Mouse (Mus musculus) hindbrain, embryonic 11.5 days (tissue): Measurements from ENCODE around the gene Emg1. TPM values are rescaled to one million over a fixed set of nuclear protein-coding genes. Genes with fewer than 3 reads are reported as not detected.
"Not testable (repeated sequence)": the region's sequence is repeated elsewhere in the genome, so short reads cannot be mapped to it uniquely, and the experiment has no call there.

Experiments
- ATAC-seq: fragments of 200-750 bp; cut with Nextera tagmentation; 2 replicates; pipeline ENCODE4 v1.8.0; 2017; ENCODE audit warnings: mild to moderate bottlenecking, moderate TSS enrichment, moderate library complexity; ENCODE audit not compliant: low FRiP score
- DNase-seq: peaks from one replicate; pipeline ENCODE4 v3.0.0-alpha.2; 2015; ENCODE audit warnings: low spot score
- H3K27ac ChIP-seq: fragments of 300-500 bp; sonication (generic); 2 replicates; pipeline ENCODE4 v1.5.1; 2014; ENCODE audit warnings: mild to moderate bottlenecking, low read depth, low read length
- H3K27me3 ChIP-seq: fragments of 300-500 bp; sonication (generic); 2 replicates; pipeline ENCODE4 v1.6.1; 2014; ENCODE audit warnings: mild to moderate bottlenecking, low read length, moderate library complexity, mixed read lengths; ENCODE audit not compliant: control insufficient read depth, insufficient read depth
- H3K36me3 ChIP-seq: fragments of 300-500 bp; sonication (generic); 2 replicates; pipeline ENCODE4 v1.6.1; 2014; ENCODE audit warnings: mild to moderate bottlenecking, low read length, moderate library complexity, mixed read lengths; ENCODE audit not compliant: control insufficient read depth, insufficient read depth
- H3K4me1 ChIP-seq: fragments of 300-500 bp; sonication (generic); replicated peaks from 2 replicates; pipeline ENCODE4 v1.6.1; 2014; ENCODE audit warnings: low read length, mixed read lengths; ENCODE audit not compliant: control insufficient read depth, insufficient read depth
- H3K4me2 ChIP-seq: fragments of 300-500 bp; sonication (generic); replicated peaks from 2 replicates; pipeline ENCODE4 v1.6.1; 2014; ENCODE audit warnings: mild to moderate bottlenecking, low read depth, low read length
- H3K4me3 ChIP-seq: fragments of 300-500 bp; sonication (generic); 2 replicates; pipeline ENCODE4 v1.5.1; 2014; ENCODE audit warnings: low read depth, low read length
- H3K9ac ChIP-seq: fragments of 300-500 bp; sonication (generic); 2 replicates; pipeline ENCODE4 v1.6.1; 2014; ENCODE audit warnings: low read depth, low read length
- H3K9me3 ChIP-seq: fragments of 300-500 bp; sonication (generic); 2 replicates; pipeline ENCODE4 v1.6.1; 2016; ENCODE audit warnings: low read length; ENCODE audit not compliant: control insufficient read depth
- WGBS: fragments of 180-500 bp; shearing (Covaris S2); extraction: QIAGEN DNeasy Blood & Tissue Kit; methylation state at CpG from one replicate; pipeline ENCODE4 v1.1.7; 2014; 5-methylcytosine and 5-hydroxymethylcytosine counted together
- polyA plus RNA-seq: library from polyadenylated mRNA; unstranded; fragments of >200 nt; fragmentation: Nextera tagmentation; extraction: Ambion mirVana; gene quantifications from 2 replicates; pipeline ENCODE4 v1.2.1, GENCODE M21; 2014

The Emg1 gene
- polyA plus RNA-seq, 1 experiment from 2014 or later: 196 TPM

DNA sequence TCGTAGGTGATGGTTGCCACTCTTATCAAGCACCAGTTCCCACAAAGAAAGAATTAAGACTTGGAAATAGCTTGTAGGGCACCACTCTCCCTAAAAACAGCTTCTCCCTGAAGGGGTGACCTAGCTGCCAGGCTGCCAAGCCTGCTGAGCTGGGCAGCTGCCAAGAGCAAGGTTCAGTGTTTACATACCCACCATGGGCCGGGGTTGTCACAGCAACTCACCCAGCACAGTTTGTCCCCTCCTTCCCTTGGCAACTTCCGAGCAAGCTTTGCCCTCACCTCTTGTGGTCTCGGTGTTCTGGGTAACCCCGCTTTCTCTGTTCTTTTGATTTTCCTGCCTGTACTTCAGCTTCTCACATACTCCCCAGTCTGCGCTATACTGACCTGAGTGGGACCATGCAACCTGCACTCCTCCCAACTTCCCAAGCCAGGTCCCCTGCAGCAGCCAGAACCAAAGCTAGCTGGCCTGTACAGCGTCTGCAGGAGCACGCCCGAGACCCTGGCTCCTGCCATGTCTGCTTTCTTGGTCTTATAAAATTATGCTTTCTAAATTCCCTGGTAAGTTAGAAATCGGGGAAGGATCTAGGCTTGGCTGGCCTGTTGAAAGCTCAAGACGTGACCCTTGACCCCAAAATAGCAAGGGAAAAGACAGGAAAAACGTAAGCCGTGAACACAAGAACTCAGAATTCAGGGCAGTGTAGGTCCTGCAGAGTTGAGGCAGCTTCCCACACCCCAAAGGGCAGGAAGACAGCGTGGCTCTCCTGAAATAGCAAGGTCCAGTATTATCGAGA lies 17.6 kb downstream of the Emg1 start:
- H3K9me3 ChIP-seq: no peaks in the 10 kb centered on the region
- H3K27ac ChIP-seq: no peak overlapping the region
- H3K36me3 ChIP-seq: no peaks in the 10 kb centered on the region
- no peaks in the 10 kb centered on the region for H3K27me3 ChIP-seq
- H3K4me1 ChIP-seq: no peaks in the 10 kb centered on the region
- H3K4me3 ChIP-seq: no peak overlapping the region
- 75% methylated on average over 15 of the region's 15 CpGs for WGBS
- H3K9ac ChIP-seq: no peak overlapping the region
- no peak for ATAC-seq
- no peak overlapping the region for H3K4me2 ChIP-seq
- no peak for DNase-seq

DNA sequence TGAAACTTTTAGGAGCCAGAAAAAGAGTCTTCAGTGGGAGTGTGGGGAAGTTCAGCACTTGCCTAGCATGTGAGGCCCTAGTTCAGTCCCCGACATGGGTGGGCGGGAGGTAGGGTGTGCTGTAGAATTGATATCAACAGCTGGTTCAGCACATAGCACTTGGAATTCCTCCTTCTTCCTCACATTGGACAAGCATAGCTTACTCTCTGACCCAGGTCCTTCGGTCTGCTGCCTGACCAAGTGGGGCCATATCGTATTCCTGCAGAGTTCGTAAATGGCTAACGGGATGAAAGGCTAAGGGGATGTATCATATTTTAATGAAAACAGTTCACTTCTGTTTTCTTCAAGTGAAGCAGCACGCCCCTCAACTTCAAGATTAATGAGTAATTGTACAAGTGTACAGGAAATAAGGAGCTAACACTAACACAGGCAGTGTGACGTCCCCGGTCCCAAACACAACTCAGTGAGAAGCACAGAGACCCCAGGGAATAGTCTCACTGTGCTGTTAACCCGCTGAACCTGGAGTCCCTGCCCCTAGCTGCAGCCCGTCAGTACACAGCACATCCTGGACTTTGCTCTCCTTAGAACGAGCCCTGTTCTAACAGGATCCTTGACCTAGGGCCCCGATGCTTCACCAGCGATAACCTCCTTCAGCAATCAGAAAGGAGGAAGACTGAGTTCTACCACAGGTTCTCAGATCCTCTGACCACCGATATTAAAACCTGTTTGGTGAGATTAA lies 18.6 kb downstream of the Emg1 start:
- ATAC-seq: no peak
- Histone ChIP-seq H3K27me3 (no peaks in the 10 kb centered on the region), H3K4me2 (no peak overlapping the region), H3K36me3 (no peaks in the 10 kb centered on the region), H3K27ac (no peak overlapping the region), H3K9ac (no peak overlapping the region), H3K9me3 (no peaks in the 10 kb centered on the region), H3K4me1 (no peaks in the 10 kb centered on the region), H3K4me3 (no peak overlapping the region)
- no peak for DNase-seq
- WGBS: 68% methylated on average over 15 of the region's 15 CpGs

DNA sequence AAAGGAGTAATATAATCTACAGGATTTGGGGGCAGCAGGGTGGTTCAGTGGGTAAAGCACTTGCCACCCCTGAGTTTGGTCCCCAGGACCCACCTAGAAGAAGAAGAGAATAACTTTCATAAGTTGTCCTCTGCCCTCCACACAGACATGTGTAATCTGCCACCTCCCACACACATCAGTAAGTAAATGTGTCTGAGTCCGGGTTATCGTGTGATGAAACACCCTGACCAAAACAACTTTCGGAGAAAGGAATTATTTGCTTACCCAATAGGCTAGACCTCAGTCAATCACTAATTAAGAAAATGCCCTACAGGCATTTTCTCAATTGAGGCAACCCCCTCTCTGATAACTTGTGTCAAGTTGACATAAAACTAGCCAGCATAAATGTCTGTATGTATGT lies 21.5 kb downstream of the Emg1 start:
- no peak overlapping the region for H3K4me3 ChIP-seq
- no peak overlapping the region for H3K9ac ChIP-seq
- no peak for DNase-seq
- no peaks in the 10 kb centered on the region for H3K36me3 ChIP-seq
- no peaks in the 10 kb centered on the region for H3K4me1 ChIP-seq
- H3K9me3 ChIP-seq: no peaks in the 10 kb centered on the region
- H3K27me3 ChIP-seq: no peaks in the 10 kb centered on the region
- no peak overlapping the region for H3K4me2 ChIP-seq
- no peak for ATAC-seq
- WGBS: 91% methylated on average over 3 of the region's 3 CpGs
- H3K27ac ChIP-seq: no peak overlapping the region

DNA sequence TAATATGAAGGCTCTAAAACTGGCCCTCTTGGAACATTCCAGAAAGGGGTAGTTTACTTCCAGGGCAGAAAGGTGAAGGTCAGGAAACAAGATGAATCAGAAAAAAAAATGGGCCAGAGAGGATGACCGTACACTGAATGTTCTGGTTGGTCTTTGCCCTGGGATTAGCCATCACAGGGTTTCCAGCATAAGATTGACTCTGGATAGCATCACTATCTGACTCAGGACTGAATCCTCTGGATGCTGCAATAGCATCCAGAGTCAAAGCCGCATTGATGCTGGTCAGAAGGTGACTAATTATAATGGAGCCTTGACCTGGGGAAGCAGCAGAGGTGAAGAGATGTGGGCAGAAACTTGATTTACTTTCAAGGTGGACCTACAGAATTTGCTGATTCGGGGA lies 23.0 kb downstream of the Emg1 start:
- Histone ChIP-seq H3K9ac (no peak overlapping the region), H3K9me3 (no peaks in the 10 kb centered on the region), H3K4me1 (no peaks in the 10 kb centered on the region), H3K27ac (no peak overlapping the region), H3K27me3 (no peaks in the 10 kb centered on the region), H3K4me3 (no peak overlapping the region), H3K36me3 (no peaks in the 10 kb centered on the region), H3K4me2 (no peak overlapping the region)
- 98% methylated on average over 3 of the region's 3 CpGs for WGBS
- no peak for ATAC-seq
- DNase-seq: no peak

DNA sequence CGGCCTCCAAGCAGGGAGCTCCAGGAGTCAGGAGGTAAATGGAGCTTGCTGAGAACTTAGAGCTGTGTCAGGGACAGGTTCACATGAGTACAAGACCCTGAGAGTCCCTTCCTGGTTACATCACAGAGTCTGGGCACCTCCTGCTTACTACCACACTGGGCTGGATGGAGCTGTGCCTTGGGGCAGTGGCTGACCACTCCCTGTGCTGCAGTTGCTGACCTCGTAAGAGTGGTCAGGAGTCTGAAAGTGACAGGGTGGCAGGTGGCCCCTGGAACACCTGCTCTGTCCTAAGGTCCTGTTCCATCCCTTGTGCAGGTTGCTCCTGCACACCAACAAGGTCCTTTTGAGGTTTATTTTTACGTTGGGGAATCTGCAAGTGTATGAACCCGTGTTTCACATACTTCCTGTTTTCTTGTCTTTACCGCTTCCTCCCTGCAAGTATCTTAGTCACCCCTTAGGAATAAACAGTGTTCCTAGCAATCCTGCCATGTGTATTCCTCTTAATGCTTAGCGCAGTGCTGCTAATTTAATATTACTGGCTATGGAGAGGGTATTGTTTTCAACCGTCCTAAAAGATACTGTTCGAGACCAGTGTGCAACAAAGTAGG lies 23.7 kb downstream of the Emg1 start:
- H3K4me2 ChIP-seq: no peak overlapping the region
- no peaks in the 10 kb centered on the region for H3K4me1 ChIP-seq
- DNase-seq: no peak
- H3K36me3 ChIP-seq: no peaks in the 10 kb centered on the region
- H3K9me3 ChIP-seq: no peaks in the 10 kb centered on the region
- H3K27ac ChIP-seq: no peak overlapping the region
- H3K27me3 ChIP-seq: no peaks in the 10 kb centered on the region
- WGBS: 89% methylated on average over 8 of the region's 8 CpGs
- H3K9ac ChIP-seq: no peak overlapping the region
- no peak overlapping the region for H3K4me3 ChIP-seq
- no peak for ATAC-seq

DNA sequence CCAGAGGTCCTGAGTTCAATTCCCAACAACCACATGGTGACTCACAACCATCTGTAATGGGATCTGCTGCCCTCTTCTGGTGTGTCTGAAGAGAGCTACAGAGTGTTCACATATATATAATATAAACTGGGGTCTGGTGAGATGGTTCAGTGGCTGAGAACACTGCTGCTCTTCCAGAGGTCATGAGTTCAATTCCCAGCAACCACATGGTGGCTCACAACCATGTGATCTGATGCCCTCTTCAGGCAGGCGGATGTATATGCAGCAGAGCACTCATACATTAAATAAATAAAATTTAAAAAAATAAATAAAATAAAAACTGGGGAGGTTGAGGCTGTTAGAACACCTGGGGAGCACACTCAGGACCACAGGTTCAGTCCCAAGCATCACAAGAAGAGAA lies 25.3 kb downstream of the Emg1 start:
- not testable (repeated sequence) for H3K27ac ChIP-seq, H3K9ac ChIP-seq, ATAC-seq, H3K36me3 ChIP-seq, H3K27me3 ChIP-seq, H3K4me2 ChIP-seq, H3K9me3 ChIP-seq, H3K4me1 ChIP-seq, DNase-seq, H3K4me3 ChIP-seq
- WGBS: 86% methylated on average over 1 of the region's 1 CpGs

DNA sequence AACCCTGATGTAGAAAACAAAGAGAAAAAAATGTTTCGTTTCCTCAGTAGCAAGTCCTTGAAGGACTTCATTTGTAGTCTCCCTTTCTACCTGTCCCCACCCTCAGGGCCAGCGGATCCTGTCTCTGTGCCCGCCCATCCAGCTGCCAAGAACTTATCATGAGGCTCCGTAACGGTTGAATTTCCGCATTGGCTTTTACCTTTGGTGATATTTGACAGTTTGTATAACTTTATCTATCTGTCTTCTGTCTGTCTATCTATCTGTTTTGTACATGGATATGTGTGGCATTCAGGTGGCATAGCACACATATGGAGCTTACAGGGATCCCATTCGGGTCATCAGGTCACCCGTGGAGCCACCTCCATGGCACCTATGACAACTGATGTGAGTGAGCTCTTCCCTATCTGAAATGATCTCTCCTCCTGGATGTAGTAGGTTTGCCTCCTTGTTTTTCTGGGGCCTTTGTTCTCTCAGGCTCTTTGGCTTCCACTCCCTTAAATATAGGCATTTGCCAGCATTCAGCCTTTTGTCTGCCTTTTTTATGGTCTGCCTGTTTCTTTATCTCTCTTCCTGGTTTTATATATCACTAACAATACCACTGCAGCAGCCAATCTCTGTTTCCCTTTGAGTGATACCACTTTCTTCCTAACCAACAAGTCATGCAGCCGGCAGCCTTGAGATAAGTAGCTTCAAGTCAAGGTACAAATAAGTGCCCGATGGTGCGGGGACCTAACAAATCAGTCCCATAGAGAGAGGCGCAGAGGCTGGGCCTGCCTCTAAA lies 26.2 kb downstream of the Emg1 start:
- H3K4me1 ChIP-seq: no peaks in the 10 kb centered on the region
- no peaks in the 10 kb centered on the region for H3K9me3 ChIP-seq
- WGBS: 83% methylated on average over 12 of the region's 12 CpGs
- H3K4me3 ChIP-seq: no peak overlapping the region
- no peak overlapping the region for H3K9ac ChIP-seq
- no peak overlapping the region for H3K27ac ChIP-seq
- no peaks in the 10 kb centered on the region for H3K36me3 ChIP-seq
- DNase-seq (no peak), ATAC-seq (no peak)
- H3K4me2 ChIP-seq: no peak overlapping the region
- H3K27me3 ChIP-seq: no peaks in the 10 kb centered on the region

DNA sequence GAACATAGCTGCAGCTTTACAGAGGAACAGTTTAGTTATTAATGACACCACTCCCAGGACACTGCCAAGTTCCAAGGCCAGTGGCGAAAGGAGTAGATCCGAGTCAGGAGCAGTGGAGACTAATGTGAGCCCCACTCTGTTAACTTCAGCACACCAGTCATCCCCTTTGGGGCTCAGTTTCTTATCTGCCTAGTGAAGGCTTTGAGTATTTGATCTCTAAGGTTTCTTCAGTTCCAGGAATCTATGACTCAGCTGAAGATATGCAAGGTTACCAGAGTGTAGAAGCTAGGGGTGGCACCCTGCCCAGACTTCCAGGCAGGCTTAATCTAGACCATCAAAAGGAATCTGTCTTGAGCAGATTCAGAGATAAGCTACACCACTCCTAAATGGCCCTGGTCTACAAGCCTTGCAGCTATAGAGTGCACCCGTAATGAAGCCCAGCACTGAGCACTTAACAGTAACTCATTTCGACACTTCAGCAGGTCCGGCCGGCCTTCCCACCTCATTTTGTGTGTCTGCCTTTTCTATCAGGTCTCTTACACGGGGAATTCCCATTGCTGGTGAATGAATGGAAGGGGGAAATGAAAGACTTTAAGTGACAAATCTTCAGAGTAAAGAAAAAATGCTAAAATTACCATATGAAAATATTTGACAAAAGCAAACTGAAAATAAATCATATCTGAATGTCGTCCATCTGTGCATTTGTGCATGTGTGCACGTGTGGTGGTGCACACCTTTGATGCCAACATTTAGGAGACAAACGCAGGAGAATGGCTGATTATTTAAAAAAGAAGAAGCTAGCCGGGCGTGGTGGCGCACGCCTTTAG lies 28.2 kb downstream of the Emg1 start:
- ATAC-seq (no peak), DNase-seq (no peak)
- 90% methylated on average over 14 of the region's 14 CpGs for WGBS

More for the DNA sequence above, 28.2 kb downstream of the Emg1 start:
- H3K4me2 ChIP-seq: no peak overlapping the region
- no peak overlapping the region for H3K27ac ChIP-seq
- no peaks in the 10 kb centered on the region for H3K4me1 ChIP-seq
- no peaks in the 10 kb centered on the region for H3K36me3 ChIP-seq
- H3K9ac ChIP-seq: no peak overlapping the region
- H3K4me3 ChIP-seq: no peak overlapping the region
- no peaks in the 10 kb centered on the region for H3K9me3 ChIP-seq
- no peaks in the 10 kb centered on the region for H3K27me3 ChIP-seq
